8 mouse cellular contexts compared by ENCODE assay signal in genomic region chr3:108840000-108840715, GRCm38 (mm10). TPM values are rescaled to one million over a fixed set of nuclear protein-coding genes. Genes with fewer than 3 reads are reported as not detected.
DNase-seq lines count a peak whose midpoint lies in the region; ATAC-seq and TF ChIP-seq lines count a peak whose summit lies in the region.

Stxbp3 (minus strand) TSS chr3:108840526.

- peak within 1 kb of the TSS; percentile 99 for H3K27ac ChIP-seq in gastrocnemius, adult 2 months
- peak within 1 kb of the TSS; percentile 82 for H3K27ac ChIP-seq in hindbrain, postnatal 0 days
- peak within 1 kb of the TSS; percentile 88 for H3K27ac ChIP-seq in left cerebral cortex, adult 2 months

- intact Hi-C loops in gastrocnemius, adult 2 months (cut with DNase I): loop anchor here (5.0 kb wide), 1 partner anchor 67 kb away; no protein-coding TSS in a partner anchor
- intact Hi-C loops in left cerebral cortex, adult 2 months (cut with DNase I): loop anchor here (2.0 kb wide), 1 partner anchor 71 kb away; the partner anchor contains the start of gene Prpf38b

- no peaks in the 10 kb centered on the region for H3K36me3 ChIP-seq in hindbrain, postnatal 0 days (ENCODE audit: insufficient read depth, low read length)

- no peaks in the 10 kb centered on the region for H3K27me3 ChIP-seq in hindbrain, postnatal 0 days (ENCODE audit: insufficient read depth, low read length)

- 0 out of 2 replicates have a peak, but pooled peaks cover 7% of the 10 kb centered on the region for H3K4me1 ChIP-seq in hindbrain, postnatal 0 days (ENCODE audit: insufficient read depth, low read length)

- peak; percentile 92 for ATAC-seq in common myeloid progenitor, adult 5-6 weeks (replicated peaks; ENCODE audit: low read depth, poor library complexity, severe bottlenecking)
- ATAC-seq in hindbrain, postnatal 0 days: peak; percentile 99
- peak; percentile 96 for ATAC-seq in megakaryocyte, adult 5-6 weeks (ENCODE audit: poor library complexity, severe bottlenecking)

- DNase-seq in ZHBTc4 (ENCODE audit: low read depth, low spot score): peak; percentile 98
- DNase-seq in gastrocnemius, adult 2 months: peak; percentile 99
- peak; percentile 99 for DNase-seq in hindbrain, postnatal 0 days (ENCODE audit: low spot score)
- DNase-seq in left cerebral cortex, adult 2 months (ENCODE audit: extremely low spot score in 1 of 2, low spot score in 2 of 2): peak; percentile 99
- DNase-seq in right cerebral cortex, adult 2 months (ENCODE audit: low spot score in 2 of 2): peak; percentile 99
- DNase-seq in urinary bladder, postnatal 14 days (ENCODE audit: low spot score): peak; percentile 99

- TF ChIP-seq CTCF in gastrocnemius, adult 2 months (IDR thresholded peaks at IDR 0.05): peak; percentile 98
- peak; percentile 93 for TF ChIP-seq CTCF in hindbrain, postnatal 0 days (IDR thresholded peaks at IDR 0.05; ENCODE audit: low read depth)
- peak; percentile 100 for TF ChIP-seq CTCF in left cerebral cortex, adult 2 months (IDR thresholded peaks at IDR 0.05)

- H3K4me2 ChIP-seq in hindbrain, postnatal 0 days (ENCODE audit: low read depth, low read length): peak within 1 kb of the TSS; percentile 59

- peak within 1 kb of the TSS; percentile 59 for H3K9ac ChIP-seq in hindbrain, postnatal 0 days (replicated peaks; ENCODE audit: low read length)

- no peaks in the 10 kb centered on the region for H3K9me3 ChIP-seq in hindbrain, postnatal 0 days (ENCODE audit: low read length)

- WGBS in hindbrain, postnatal 0 days: 1% methylated on average over 53 of the region's 56 CpGs

- peak within 1 kb of the TSS; percentile 81 for H3K4me3 ChIP-seq in gastrocnemius, adult 2 months
- H3K4me3 ChIP-seq in hindbrain, postnatal 0 days (ENCODE audit: low read length): peak within 1 kb of the TSS; percentile 71
- peak within 1 kb of the TSS; percentile 78 for H3K4me3 ChIP-seq in left cerebral cortex, adult 2 months

RNA-seq across cellular contexts. Expression of gene Stxbp3, which starts in this region (rescaled TPM):
- total RNA-seq in common myeloid progenitor, adult 5-6 weeks (2017): 32.3 and 36.5 TPM in 2 replicates
- 10 to 100 TPM; 30.5 to 40.4 TPM for total RNA-seq in gastrocnemius, adult 2 months (2021)
- total RNA-seq in hindbrain, postnatal 0 days (2014; rRNA removed): 7.6 and 34.3 TPM in 2 replicates
- 13.4 and 17.1 TPM in 2 replicates for polyA plus RNA-seq in hindbrain, postnatal 0 days (2015; fragmentation: Nextera tagmentation; extraction: Ambion mirVana)
- total RNA-seq in left cerebral cortex, adult 2 months (2021): 10 to 100 TPM; 17.8 to 23.1 TPM
- total RNA-seq in megakaryocyte, adult 5-6 weeks (2015): 58.2 and 59.6 TPM in 2 replicates
- total RNA-seq in megakaryocyte, adult 5-6 weeks (2017): 50.4 and 51.9 TPM in 2 replicates

Comparison
In these comparisons a context has a peak if more than half of its experiments do, and no peak if none do; other contexts are left out.
1. Peak in every context shown above with its lines: DNase-seq, ATAC-seq, H3K4me3 ChIP-seq and H3K27ac ChIP-seq.